Mouse (Mus musculus) E14TG2a.4 (cell line): Measurements from ENCODE around the gene Synj2.

Experiments
- CTCF ChIP-seq: conservative IDR thresholded peaks from 2 replicates; pipeline ENCODE4 v1.5.1; 2014; ENCODE audit warnings: low read length
- NANOG ChIP-seq: IDR thresholded peaks from 2 replicates; pipeline ENCODE4 v1.6.1; 2014; ENCODE audit warnings: borderline replicate concordance, low read length, mixed read lengths
- POU5F1 ChIP-seq: IDR thresholded peaks from 2 replicates; pipeline ENCODE4 v1.6.1; 2014; ENCODE audit warnings: low read length, borderline replicate concordance

DNA sequence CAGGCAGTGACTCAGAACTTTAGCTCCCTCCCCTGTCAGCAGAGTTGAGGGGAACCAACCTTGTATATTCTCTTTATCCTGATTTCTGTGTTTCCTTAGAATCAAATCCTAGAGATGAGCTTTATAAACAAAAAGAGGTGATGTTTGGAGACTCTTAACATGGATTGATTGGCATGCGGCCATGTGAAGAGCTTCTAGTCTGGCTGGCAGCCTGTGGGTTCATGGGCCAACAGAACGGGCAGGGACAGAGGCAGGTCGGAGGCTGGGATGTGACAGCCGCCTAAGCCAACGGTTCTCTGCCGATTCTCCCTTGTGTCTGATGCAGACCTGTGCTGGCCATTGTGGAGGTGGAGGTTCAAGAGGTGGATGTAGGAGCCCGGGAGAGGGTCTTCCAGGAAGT, 84.8 kb downstream of the Synj2 start:
- TF ChIP-seq CTCF (no peak), POU5F1 (no peak), NANOG (no peak)
